Mouse (Mus musculus) urinary bladder, postnatal 25 days (tissue): ENCODE results near the gene Gm14214.
A peak's percentile ranks its signal among the peaks of the same experiment; 100 is the strongest.

Experiments used
- DNase-seq: peaks from one replicate; pipeline ENCODE4 v3.0.0; 2022; ENCODE audit warnings: low spot score

Gm14214 gene

GRCm38 (mm10) chr2:154769930-154770329 lies at the start of gene Gm14214:
Gm14214 (minus strand) TSS chr2:154770030.
- no peak for DNase-seq

- no peak for DNase-seq
Observed at GRCm38 (mm10) chr2:154818599-154818998, 48.8 kb upstream of the Gm14214 start.

GRCm38 (mm10) chr2:154817788-154818187 lies 48.0 kb upstream of the Gm14214 start:
- no peak for DNase-seq

- DNase-seq = no peak
Observed at GRCm38 (mm10) chr2:154817089-154817488, 47.3 kb upstream of the Gm14214 start.

GRCm38 (mm10) chr2:154813426-154813825 lies 43.6 kb upstream of the Gm14214 start:
- no peak for DNase-seq

GRCm38 (mm10) chr2:154810821-154811220 lies 41.0 kb upstream of the Gm14214 start:
- no peak for DNase-seq

- DNase-seq = no peak
Observed at GRCm38 (mm10) chr2:154809107-154809762, 39.4 kb upstream of the Gm14214 start.

GRCm38 (mm10) chr2:154807689-154808088 lies 37.9 kb upstream of the Gm14214 start:
- DNase-seq = no peak

GRCm38 (mm10) chr2:154803845-154804244 lies 34.0 kb upstream of the Gm14214 start:
- no peak for DNase-seq

- DNase-seq = no peak
Observed at GRCm38 (mm10) chr2:154803372-154803771, 33.5 kb upstream of the Gm14214 start.

- peak; percentile 77 for DNase-seq
Observed at GRCm38 (mm10) chr2:154791661-154792642, 22.1 kb upstream of the Gm14214 start.

GRCm38 (mm10) chr2:154790656-154791483 lies 21.0 kb upstream of the Gm14214 start, which contains the start of the genes Raly and a:
Raly (plus strand) TSS chr2:154791096.
a (plus strand) TSS chr2:154791402.
- DNase-seq = peak; percentile 91

- DNase-seq = no peak
Observed at GRCm38 (mm10) chr2:154789977-154790655, 20.3 kb upstream of the Gm14214 start.

- no peak for DNase-seq
Observed at GRCm38 (mm10) chr2:154789381-154789780, 19.6 kb upstream of the Gm14214 start.

- DNase-seq = no peak
Observed at GRCm38 (mm10) chr2:154786776-154787175, 16.9 kb upstream of the Gm14214 start.

GRCm38 (mm10) chr2:154786187-154786586 lies 16.4 kb upstream of the Gm14214 start:
- no peak for DNase-seq

- no peak for DNase-seq
Observed at GRCm38 (mm10) chr2:154785284-154785683, 15.5 kb upstream of the Gm14214 start.

GRCm38 (mm10) chr2:154782856-154783650 lies 13.2 kb upstream of the Gm14214 start:
- no peak for DNase-seq

GRCm38 (mm10) chr2:154782361-154782760 lies 12.5 kb upstream of the Gm14214 start:
- no peak for DNase-seq

- DNase-seq = no peak
Observed at GRCm38 (mm10) chr2:154779648-154780047, 9.8 kb upstream of the Gm14214 start.

GRCm38 (mm10) chr2:154776496-154776895 lies 6.7 kb upstream of the Gm14214 start:
- DNase-seq = no peak
